In genomic region chr16:90210717-90211116, GRCm38 (mm10) we compare ENCODE assay signal across 22 mouse cellular contexts. TPM values are rescaled to one million over a fixed set of nuclear protein-coding genes. Genes with fewer than 3 reads are reported as not detected.
DNase-seq lines count a peak whose midpoint lies in the region; ATAC-seq and TF ChIP-seq lines count a peak whose summit lies in the region.
"Had no signal": no experiment of that assay in that cellular context is flagged by ENCODE, and none has a peak within 500 bp of the region (broad histone marks: within the 10 kb centered on the region; RNA-seq: fewer than 3 reads in every experiment).

No protein-coding gene starts in this region.

- H3K27ac ChIP-seq in liver, embryonic 11.5 days (ENCODE audit: low read depth, low read length) = no peak overlapping the region
- H3K27ac ChIP-seq in hindbrain, embryonic 13.5 days = no peak overlapping the region
- H3K27ac ChIP-seq: hindbrain, embryonic 15.5 days; kidney, postnatal 0 days; lung, embryonic 15.5 days had no signal

- WGBS in liver, embryonic 11.5 days = 80% methylated on average over 10 of the region's 10 CpGs
- 59% methylated on average over 10 of the region's 10 CpGs for WGBS in lung, adult 2 months
- 89% methylated on average over 10 of the region's 10 CpGs for WGBS in hindbrain, embryonic 13.5 days

- H3K4me3 ChIP-seq in liver, embryonic 11.5 days (ENCODE audit: low read depth, low read length) = no peak overlapping the region
- no peak overlapping the region for H3K4me3 ChIP-seq in lung, adult 2 months (replicated peaks; ENCODE audit: extremely low read depth, low read depth, low read length)
- H3K4me3 ChIP-seq in hindbrain, embryonic 13.5 days = no peak overlapping the region
- H3K4me3 ChIP-seq: hindbrain, embryonic 15.5 days; lung, embryonic 15.5 days had no signal

- H3K4me2 ChIP-seq in liver, embryonic 11.5 days = no peak overlapping the region
- no peak overlapping the region for H3K4me2 ChIP-seq in hindbrain, embryonic 13.5 days
- H3K4me2 ChIP-seq: heart, embryonic 11.5 days; hindbrain, embryonic 15.5 days; lung, embryonic 15.5 days; midbrain, embryonic 11.5 days had no signal

- POLR2A ChIA-PET in Patski (lab: Charles Lee) = no interaction called here

- no peaks in the 10 kb centered on the region for H3K27me3 ChIP-seq in liver, embryonic 11.5 days (replicated peaks; ENCODE audit: control insufficient read depth, insufficient read depth, low read length)
- no peaks in the 10 kb centered on the region for H3K27me3 ChIP-seq in Patski
- no peaks in the 10 kb centered on the region for H3K27me3 ChIP-seq in hindbrain, embryonic 13.5 days
- H3K27me3 ChIP-seq: hindbrain, embryonic 15.5 days; lung, embryonic 15.5 days had no signal

- in situ Hi-C loops in Patski (cut with MboI; ENCODE audit: low pct_unique_long_range_greater_than_20kb) = no loop called here

- TF ChIP-seq POLR2A in lung, adult 2 months (IDR thresholded peaks at IDR 0.05; ENCODE audit: borderline replicate concordance, extremely low read depth, low read depth, low read length) = no peak

- TF ChIP-seq CTCF in Patski (IDR thresholded peaks at IDR 0.05) = no peak
- no peak for TF ChIP-seq CTCF in lung, adult 2 months (IDR thresholded peaks at IDR 0.05; ENCODE audit: insufficient read depth, low read length)

- H3K9me3 ChIP-seq in liver, embryonic 11.5 days (ENCODE audit: control insufficient read depth, low read length) = no peaks in the 10 kb centered on the region
- H3K9me3 ChIP-seq in hindbrain, embryonic 13.5 days = no peaks in the 10 kb centered on the region
- H3K9me3 ChIP-seq: hindbrain, embryonic 15.5 days; lung, embryonic 15.5 days had no signal

- H3K36me3 ChIP-seq in liver, embryonic 11.5 days (ENCODE audit: control insufficient read depth, insufficient read depth, low read length) = no peaks in the 10 kb centered on the region
- H3K36me3 ChIP-seq in hindbrain, embryonic 13.5 days = no peaks in the 10 kb centered on the region
- H3K36me3 ChIP-seq: hindbrain, embryonic 15.5 days; lung, embryonic 15.5 days had no signal

- no peak for ATAC-seq in liver, embryonic 11.5 days (replicated peaks; ENCODE audit: low FRiP score)
- ATAC-seq in Patski = peak; percentile 78
- ATAC-seq in hindbrain, embryonic 13.5 days (ENCODE audit: low FRiP score) = no peak
- ATAC-seq: forebrain, embryonic 14.5 days; inflammation-experienced regulatory T-cells, adult 6 months; midbrain, embryonic 16.5 days had no signal

- 0 out of 2 replicates have a peak overlapping the region, but pooled peaks have one; percentile 25 for H3K9ac ChIP-seq in liver, embryonic 11.5 days (ENCODE audit: low read depth, low read length)
- H3K9ac ChIP-seq in hindbrain, embryonic 13.5 days = no peak overlapping the region
- H3K9ac ChIP-seq: hindbrain, embryonic 15.5 days; lung, embryonic 15.5 days had no signal

- CTCF ChIA-PET in Patski (lab: Charles Lee) = no interaction called here

- no peak for DNase-seq in liver, embryonic 11.5 days (ENCODE audit: low spot score)
- DNase-seq in liver (no peak), Patski (ENCODE audit: low read depth, low spot score) (no peak)
- peak; percentile 50 for DNase-seq in lung, adult 2 months
- peak; percentile 46 for DNase-seq in lung, postnatal 25 days (ENCODE audit: low spot score)
- no peak for DNase-seq in layer of hippocampus, postnatal 10 days (ENCODE audit: low spot score in 2 of 2)
- DNase-seq: adrenal gland, postnatal 14 days; cerebellum, adult 11 months; cerebellum, adult 9-10 months; gastrocnemius, postnatal 14 days; kidney, adult 2 months; right cerebral cortex, adult 18-20 months; thymus, postnatal 4 days had no signal

- peaks cover 31% of the 10 kb centered on the region for H3K4me1 ChIP-seq in liver, embryonic 11.5 days (replicated peaks; ENCODE audit: control insufficient read depth, insufficient read depth, low read length)
- no peaks in the 10 kb centered on the region for H3K4me1 ChIP-seq in lung, adult 2 months (ENCODE audit: control insufficient read depth, insufficient read depth, low read length)
- no peaks in the 10 kb centered on the region for H3K4me1 ChIP-seq in hindbrain, embryonic 13.5 days (replicated peaks)
- H3K4me1 ChIP-seq: hindbrain, embryonic 15.5 days; lung, embryonic 15.5 days had no signal

RNA-seq across cellular contexts. Expression of gene Sod1, which starts 9.8 kb away (rescaled TPM):
- 1,899 and 2,008 TPM in 2 replicates for polyA plus RNA-seq in liver, embryonic 11.5 days (2014; fragmentation: Nextera tagmentation; extraction: Ambion mirVana)
- polyA plus RNA-seq in Patski (2021) = 720 TPM
- 547 and 549 TPM in 2 replicates for polyA plus RNA-seq in lung, adult 2 months (2012; rRNA removed)
- 902 and 920 TPM in 2 replicates for polyA plus RNA-seq in hindbrain, embryonic 13.5 days (2015; fragmentation: Nextera tagmentation; extraction: Ambion mirVana)
- total RNA-seq in layer of hippocampus, postnatal 10 days (2021) = 100 to 1,000 TPM; 373 to 393 TPM

Comparison
In these comparisons a context has a peak if more than half of its experiments do, and no peak if none do; other contexts are left out.
1. DNase-seq: peak in lung, adult 2 months (single experiment) and lung, postnatal 25 days (single experiment); none in liver, embryonic 11.5 days (single experiment), liver (single experiment), Patski (single experiment) and layer of hippocampus, postnatal 10 days (0 of 2).